Mouse (Mus musculus): ENCODE results near the gene Plekhj1. TPM values are rescaled to one million over a fixed set of nuclear protein-coding genes. Genes with fewer than 3 reads are reported as not detected.

Gene Plekhj1
- polyA plus RNA-seq, 1 experiment from 2014 or later = 141 TPM

DNA sequence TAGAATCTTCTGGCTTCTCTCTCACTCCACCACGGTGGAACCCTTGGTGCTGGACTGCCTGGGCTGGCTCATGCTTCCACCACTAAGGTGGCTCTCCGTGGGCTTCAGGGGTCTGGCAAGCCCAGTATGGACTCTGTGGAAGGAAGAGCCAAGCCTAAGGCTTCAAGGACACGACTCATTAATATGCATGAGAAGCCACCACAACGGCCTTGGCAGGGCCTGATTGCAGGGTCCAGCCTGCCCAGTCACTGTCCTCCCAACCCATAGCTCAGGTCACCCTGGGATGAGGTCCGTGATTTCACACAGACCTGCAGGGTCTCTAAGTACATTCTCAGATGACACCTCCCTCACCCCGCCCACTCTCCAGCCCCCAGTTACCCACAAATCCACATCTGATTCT lies 41.4 kb upstream of the Plekhj1 start:
- DNase-seq (ENCODE audit: low spot score) (no peak), ATAC-seq (ENCODE audit: insufficient number of reproducible peaks, low FRiP score, low TSS enrichment, low read depth) (no peak)
- H3K9me3 ChIP-seq (ENCODE audit: control insufficient read depth, low read length) = no peaks in the 10 kb centered on the region
- 64% methylated on average over 6 of the region's 6 CpGs for WGBS
- H3K4me2 ChIP-seq (ENCODE audit: low read depth, severe bottlenecking) = no peak overlapping the region
- no peaks in the 10 kb centered on the region; the same call in 1 of the 2 replicates for H3K36me3 ChIP-seq (ENCODE audit: control insufficient read depth, insufficient read depth, low read length)
- H3K27ac ChIP-seq (replicated peaks; ENCODE audit: low read depth, low read length) = no peak overlapping the region
- H3K4me1 ChIP-seq (ENCODE audit: control insufficient read depth, insufficient read depth, low read length) = peaks cover 10% of the 10 kb centered on the region; the same call in 1 of the 2 replicates
- H3K27me3 ChIP-seq (ENCODE audit: control insufficient read depth, insufficient read depth, low read length) = peaks cover 49% of the 10 kb centered on the region
- no peak overlapping the region for H3K4me3 ChIP-seq (ENCODE audit: low read depth, low read length)
- H3K9ac ChIP-seq (ENCODE audit: low read length) = no peak overlapping the region

DNA sequence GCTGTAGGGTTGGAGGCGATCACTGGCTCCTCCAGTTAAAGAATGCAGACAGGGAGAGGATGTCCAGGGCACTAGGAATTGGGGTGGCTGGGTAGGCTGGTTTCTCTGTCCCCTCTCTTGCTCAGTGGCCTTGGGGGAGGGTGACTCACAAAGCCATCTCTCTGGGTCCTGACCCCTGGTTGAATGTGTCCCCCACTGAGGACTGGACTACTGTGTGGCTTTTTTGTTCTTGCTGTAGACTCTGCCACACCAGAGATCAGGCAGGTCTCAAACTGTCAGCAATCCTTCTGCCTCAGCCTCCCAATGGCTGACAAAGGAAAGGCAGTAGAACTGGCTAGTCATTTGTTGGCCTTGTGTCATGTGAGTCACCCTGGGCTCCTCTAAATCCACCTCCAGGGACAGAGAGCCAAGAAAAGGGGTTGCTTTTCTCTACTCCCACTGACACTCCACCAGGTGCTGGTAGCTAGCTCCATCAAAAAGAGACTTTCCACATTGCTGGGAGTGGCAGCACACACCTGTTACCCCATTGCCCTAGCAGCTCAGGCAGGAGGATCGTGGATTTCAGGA lies 40.0 kb upstream of the Plekhj1 start:
- Histone ChIP-seq H3K36me3 (ENCODE audit: control insufficient read depth, insufficient read depth, low read length) (no peaks in the 10 kb centered on the region; the same call in 1 of the 2 replicates), H3K27me3 (ENCODE audit: control insufficient read depth, insufficient read depth, low read length) (peaks cover 48% of the 10 kb centered on the region), H3K4me2 (ENCODE audit: low read depth, severe bottlenecking) (no peak overlapping the region), H3K4me3 (ENCODE audit: low read depth, low read length) (no peak overlapping the region), H3K27ac (replicated peaks; ENCODE audit: low read depth, low read length) (no peak overlapping the region), H3K4me1 (ENCODE audit: control insufficient read depth, insufficient read depth, low read length) (peaks cover 2% of the 10 kb centered on the region; the same call in 1 of the 2 replicates), H3K9ac (ENCODE audit: low read length) (no peak overlapping the region), H3K9me3 (ENCODE audit: control insufficient read depth, low read length) (no peaks in the 10 kb centered on the region)
- no peak for DNase-seq (ENCODE audit: low spot score)
- ATAC-seq (ENCODE audit: insufficient number of reproducible peaks, low FRiP score, low TSS enrichment, low read depth) = no peak
- WGBS = 52% methylated on average over 2 of the region's 2 CpGs

DNA sequence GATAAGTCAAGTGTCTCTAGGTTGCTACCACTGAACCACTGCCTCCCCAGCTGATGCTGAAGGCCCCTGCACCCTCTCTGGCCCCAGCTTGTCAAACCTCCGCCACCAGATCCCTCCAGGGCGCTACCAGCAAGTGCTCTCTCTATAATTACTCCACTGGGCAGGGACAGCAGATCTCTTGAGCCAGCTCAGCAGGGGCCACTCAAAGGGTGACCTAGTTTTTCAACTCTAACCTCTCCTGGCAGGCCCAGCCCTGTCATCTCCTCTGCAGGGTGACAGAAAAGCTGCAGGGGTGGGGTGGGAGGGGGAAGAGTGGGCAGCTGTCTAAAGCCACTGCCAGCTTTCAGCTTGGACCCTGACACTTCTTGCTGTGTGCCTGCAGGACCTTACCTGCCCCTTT lies 39.4 kb upstream of the Plekhj1 start:
- H3K4me1 ChIP-seq (ENCODE audit: control insufficient read depth, insufficient read depth, low read length) = no peaks in the 10 kb centered on the region
- ATAC-seq (ENCODE audit: insufficient number of reproducible peaks, low FRiP score, low TSS enrichment, low read depth) (no peak), DNase-seq (ENCODE audit: low spot score) (no peak)
- peaks cover 46% of the 10 kb centered on the region for H3K27me3 ChIP-seq (ENCODE audit: control insufficient read depth, insufficient read depth, low read length)
- H3K9ac ChIP-seq (ENCODE audit: low read length) = no peak overlapping the region
- no peak overlapping the region for H3K4me2 ChIP-seq (ENCODE audit: low read depth, severe bottlenecking)
- H3K9me3 ChIP-seq (ENCODE audit: control insufficient read depth, low read length) = no peaks in the 10 kb centered on the region
- H3K4me3 ChIP-seq (ENCODE audit: low read depth, low read length) = no peak overlapping the region
- 20% methylated on average over 2 of the region's 2 CpGs for WGBS
- H3K36me3 ChIP-seq (ENCODE audit: control insufficient read depth, insufficient read depth, low read length) = no peaks in the 10 kb centered on the region; the same call in 1 of the 2 replicates
- no peak overlapping the region for H3K27ac ChIP-seq (replicated peaks; ENCODE audit: low read depth, low read length)

DNA sequence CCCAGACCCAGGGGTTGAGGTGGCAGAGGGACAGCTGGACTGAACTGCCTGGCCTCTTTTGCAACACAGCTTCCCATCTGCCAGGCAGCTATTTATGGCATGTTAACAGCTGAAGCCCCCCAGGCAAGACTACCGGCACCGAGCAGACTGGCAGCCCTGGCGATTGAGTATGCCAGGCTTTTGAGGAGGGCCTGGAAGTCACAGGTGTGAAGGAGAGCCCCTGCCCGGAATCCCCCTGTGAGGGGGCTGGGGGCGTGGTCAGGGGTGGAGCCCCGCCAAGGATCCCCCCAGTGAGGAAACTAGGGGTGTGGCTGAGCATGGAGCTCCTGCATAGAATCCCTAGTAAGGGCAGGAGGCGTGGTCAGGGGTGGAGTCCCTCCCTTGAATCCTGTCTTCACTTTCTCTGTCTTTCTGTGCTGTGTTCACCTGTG lies 38.5 kb upstream of the Plekhj1 start:
- WGBS = 47% methylated on average over 7 of the region's 7 CpGs
- no peak for ATAC-seq (ENCODE audit: insufficient number of reproducible peaks, low FRiP score, low TSS enrichment, low read depth)
- H3K27me3 ChIP-seq (ENCODE audit: control insufficient read depth, insufficient read depth, low read length) = peaks cover 37% of the 10 kb centered on the region
- DNase-seq (ENCODE audit: low spot score) = no peak
- H3K36me3 ChIP-seq (ENCODE audit: control insufficient read depth, insufficient read depth, low read length) = no peaks in the 10 kb centered on the region; the same call in 1 of the 2 replicates
- no peak overlapping the region for H3K9ac ChIP-seq (ENCODE audit: low read length)
- no peak overlapping the region for H3K4me3 ChIP-seq (ENCODE audit: low read depth, low read length)
- no peaks in the 10 kb centered on the region for H3K9me3 ChIP-seq (ENCODE audit: control insufficient read depth, low read length)
- no peak overlapping the region for H3K4me2 ChIP-seq (ENCODE audit: low read depth, severe bottlenecking)
- H3K4me1 ChIP-seq (ENCODE audit: control insufficient read depth, insufficient read depth, low read length) = no peaks in the 10 kb centered on the region
- H3K27ac ChIP-seq (replicated peaks; ENCODE audit: low read depth, low read length) = no peak overlapping the region

DNA sequence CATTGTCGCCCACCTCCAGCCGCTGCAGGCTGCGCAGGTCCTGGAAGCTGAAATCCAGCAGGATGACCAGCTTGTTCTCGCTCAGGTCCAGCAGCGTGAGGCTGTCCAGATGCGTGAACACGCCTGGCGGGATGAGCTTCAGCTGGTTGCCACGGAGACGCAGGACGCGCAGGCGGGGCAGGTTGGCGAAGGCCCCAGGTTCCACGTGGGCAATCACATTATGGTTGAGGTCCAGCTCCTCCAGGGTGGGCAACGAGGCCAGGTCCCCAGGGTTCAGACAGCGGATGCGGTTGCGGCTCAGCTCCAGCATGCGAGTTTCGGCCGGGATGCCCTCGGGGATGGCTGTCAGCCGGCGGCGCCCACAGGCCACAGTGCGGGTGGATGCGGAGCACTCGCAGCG lies 37.2 kb upstream of the Plekhj1 start:
- no peak overlapping the region; the same call in 1 of the 2 replicates for H3K9ac ChIP-seq (ENCODE audit: low read length)
- ATAC-seq (ENCODE audit: insufficient number of reproducible peaks, low FRiP score, low TSS enrichment, low read depth) = no peak
- no peaks in the 10 kb centered on the region; the same call in 1 of the 2 replicates for H3K36me3 ChIP-seq (ENCODE audit: control insufficient read depth, insufficient read depth, low read length)
- H3K27ac ChIP-seq (replicated peaks; ENCODE audit: low read depth, low read length) = no peak overlapping the region
- peaks cover 9% of the 10 kb centered on the region; the same call in 1 of the 2 replicates for H3K4me1 ChIP-seq (ENCODE audit: control insufficient read depth, insufficient read depth, low read length)
- no peak for DNase-seq (ENCODE audit: low spot score)
- WGBS = 58% methylated on average over 30 of the region's 30 CpGs
- 0 out of 2 replicates have a peak overlapping the region, but pooled peaks have one; percentile 5 for H3K4me3 ChIP-seq (ENCODE audit: low read depth, low read length)
- H3K9me3 ChIP-seq (ENCODE audit: control insufficient read depth, low read length) = no peaks in the 10 kb centered on the region
- no peak overlapping the region for H3K4me2 ChIP-seq (ENCODE audit: low read depth, severe bottlenecking)
- peaks cover 37% of the 10 kb centered on the region for H3K27me3 ChIP-seq (ENCODE audit: control insufficient read depth, insufficient read depth, low read length)

DNA sequence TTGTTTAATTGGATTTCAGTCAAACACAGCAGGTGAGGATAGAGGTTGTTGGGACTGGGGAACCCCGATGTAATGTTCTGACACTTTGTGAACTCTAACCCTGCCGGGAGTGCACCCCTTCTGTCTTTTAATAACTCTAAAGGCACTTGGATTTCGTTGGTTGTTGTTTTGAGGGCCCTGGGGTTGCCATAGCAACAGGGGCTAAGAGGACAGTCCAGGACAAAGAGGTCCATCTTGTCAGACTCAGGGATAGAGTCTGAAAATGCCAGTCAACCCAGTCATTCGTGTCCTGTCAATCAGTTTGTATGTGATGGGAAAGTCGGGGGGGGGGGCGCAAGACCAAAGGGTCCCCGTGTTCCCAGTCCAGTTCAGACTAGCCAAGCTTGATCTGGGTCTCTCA lies 34.4 kb upstream of the Plekhj1 start:
- Histone ChIP-seq H3K27ac (replicated peaks; ENCODE audit: low read depth, low read length) (no peak overlapping the region), H3K4me1 (ENCODE audit: control insufficient read depth, insufficient read depth, low read length) (peaks cover 19% of the 10 kb centered on the region), H3K9ac (ENCODE audit: low read length) (no peak overlapping the region), H3K36me3 (ENCODE audit: control insufficient read depth, insufficient read depth, low read length) (peaks cover 5% of the 10 kb centered on the region), H3K27me3 (ENCODE audit: control insufficient read depth, insufficient read depth, low read length) (peaks cover 37% of the 10 kb centered on the region), H3K4me3 (ENCODE audit: low read depth, low read length) (no peak overlapping the region), H3K9me3 (ENCODE audit: control insufficient read depth, low read length) (no peaks in the 10 kb centered on the region), H3K4me2 (ENCODE audit: low read depth, severe bottlenecking) (no peak overlapping the region)
- DNase-seq (ENCODE audit: low spot score) (no peak), ATAC-seq (ENCODE audit: insufficient number of reproducible peaks, low FRiP score, low TSS enrichment, low read depth) (no peak)
- 72% methylated on average over 7 of the region's 7 CpGs for WGBS

DNA sequence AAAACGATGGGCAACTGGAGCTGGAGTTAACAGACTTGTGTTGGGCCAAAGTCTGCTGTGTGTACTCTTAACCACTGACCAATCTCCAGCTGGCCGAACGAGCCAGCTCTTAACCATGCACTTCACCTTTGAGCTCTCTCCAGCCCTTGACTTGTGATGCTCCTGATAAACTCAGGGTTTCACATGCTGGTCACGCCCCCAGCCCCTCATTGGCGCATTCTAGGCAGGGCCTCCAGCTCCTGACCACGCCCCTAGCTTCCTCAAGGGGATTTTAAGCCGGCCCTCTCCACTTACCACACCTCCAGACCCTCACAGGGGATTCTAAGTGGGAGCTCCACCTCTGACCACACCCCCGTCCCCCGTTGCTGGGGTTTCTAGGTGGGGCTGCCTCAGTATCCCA lies 32.7 kb upstream of the Plekhj1 start:
- ATAC-seq (ENCODE audit: insufficient number of reproducible peaks, low FRiP score, low TSS enrichment, low read depth) (peak; percentile 15; the same call in 1 of the 2 replicates), DNase-seq (ENCODE audit: low spot score) (peak; percentile 79)
- no peak overlapping the region for H3K27ac ChIP-seq (replicated peaks; ENCODE audit: low read depth, low read length)
- no peak overlapping the region for H3K4me3 ChIP-seq (ENCODE audit: low read depth, low read length)
- H3K36me3 ChIP-seq (ENCODE audit: control insufficient read depth, insufficient read depth, low read length) = peaks cover 5% of the 10 kb centered on the region
- no peaks in the 10 kb centered on the region for H3K9me3 ChIP-seq (ENCODE audit: control insufficient read depth, low read length)
- 2% methylated on average over 9 of the region's 9 CpGs for WGBS
- H3K4me1 ChIP-seq (ENCODE audit: control insufficient read depth, insufficient read depth, low read length) = peaks cover 23% of the 10 kb centered on the region
- H3K27me3 ChIP-seq (ENCODE audit: control insufficient read depth, insufficient read depth, low read length) = peaks cover 30% of the 10 kb centered on the region
- no peak overlapping the region for H3K9ac ChIP-seq (ENCODE audit: low read length)
- H3K4me2 ChIP-seq (ENCODE audit: low read depth, severe bottlenecking) = no peak overlapping the region

DNA sequence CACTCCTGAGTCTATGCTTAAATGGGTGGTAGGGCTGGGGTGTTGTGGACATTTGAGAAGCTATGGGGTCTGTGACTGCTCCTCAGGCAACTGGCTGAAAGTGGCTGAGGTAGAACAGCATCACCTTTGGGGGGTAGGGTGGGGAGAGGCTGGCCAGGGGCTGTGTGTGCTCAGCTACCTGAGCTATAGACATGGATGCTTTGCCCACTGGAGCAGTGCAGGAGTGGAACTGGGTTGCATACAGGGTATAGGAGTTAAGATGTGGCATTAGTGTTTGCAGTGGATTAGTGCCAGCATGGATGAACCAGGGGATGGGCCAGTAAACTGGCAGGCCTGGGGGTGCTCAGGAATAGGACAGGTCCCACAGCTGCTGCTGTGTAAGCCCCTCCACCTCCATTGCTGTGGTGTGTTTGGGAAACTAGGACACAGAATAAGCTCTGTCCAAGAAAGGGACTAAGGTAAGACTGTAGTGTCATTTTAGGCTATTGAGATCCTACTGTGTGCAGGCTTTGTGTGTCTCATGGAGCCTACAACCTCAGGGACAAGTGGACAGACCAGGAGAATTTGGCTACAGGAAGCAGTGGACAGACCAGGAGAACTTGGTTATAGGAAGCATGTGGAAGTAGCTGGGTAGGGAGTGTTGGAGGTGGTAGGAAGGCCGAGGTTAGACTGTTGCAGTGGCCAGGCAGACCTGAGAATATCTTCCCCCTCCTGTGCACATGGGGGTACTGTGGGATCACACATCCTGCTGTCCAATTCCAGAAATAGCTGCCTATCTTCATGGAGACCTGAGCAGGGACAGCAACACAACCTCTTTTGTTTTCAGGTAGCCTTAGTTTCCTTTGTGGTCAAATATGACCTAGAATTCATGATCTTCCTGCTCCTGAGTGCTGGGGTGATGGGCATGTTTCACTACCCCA lies 31.2 kb upstream of the Plekhj1 start:
- peaks cover 5% of the 10 kb centered on the region; the same call in 1 of the 2 replicates for H3K36me3 ChIP-seq (ENCODE audit: control insufficient read depth, insufficient read depth, low read length)
- no peak overlapping the region for H3K4me3 ChIP-seq (ENCODE audit: low read depth, low read length)
- no peak overlapping the region for H3K9ac ChIP-seq (ENCODE audit: low read length)
- WGBS = 55% methylated on average over 1 of the region's 1 CpGs
- peaks cover 23% of the 10 kb centered on the region for H3K4me1 ChIP-seq (ENCODE audit: control insufficient read depth, insufficient read depth, low read length)
- no peak overlapping the region for H3K27ac ChIP-seq (replicated peaks; ENCODE audit: low read depth, low read length)
- peaks cover 15% of the 10 kb centered on the region for H3K27me3 ChIP-seq (ENCODE audit: control insufficient read depth, insufficient read depth, low read length)
- ATAC-seq (ENCODE audit: insufficient number of reproducible peaks, low FRiP score, low TSS enrichment, low read depth) = no peak
- DNase-seq (ENCODE audit: low spot score) = no peak
- no peak overlapping the region for H3K4me2 ChIP-seq (ENCODE audit: low read depth, severe bottlenecking)
- no peaks in the 10 kb centered on the region for H3K9me3 ChIP-seq (ENCODE audit: control insufficient read depth, low read length)
